Mouse (Mus musculus) lung, postnatal 36 days (tissue): Measurements from ENCODE around the gene Armt1.
A peak's percentile ranks its signal among the peaks of the same experiment; 100 is the strongest.

ENCODE experiments used
- DNase-seq: peaks from one replicate; pipeline ENCODE4 v3.0.0; 2022; ENCODE audit warnings: mixed read lengths

The Armt1 gene

DNA sequence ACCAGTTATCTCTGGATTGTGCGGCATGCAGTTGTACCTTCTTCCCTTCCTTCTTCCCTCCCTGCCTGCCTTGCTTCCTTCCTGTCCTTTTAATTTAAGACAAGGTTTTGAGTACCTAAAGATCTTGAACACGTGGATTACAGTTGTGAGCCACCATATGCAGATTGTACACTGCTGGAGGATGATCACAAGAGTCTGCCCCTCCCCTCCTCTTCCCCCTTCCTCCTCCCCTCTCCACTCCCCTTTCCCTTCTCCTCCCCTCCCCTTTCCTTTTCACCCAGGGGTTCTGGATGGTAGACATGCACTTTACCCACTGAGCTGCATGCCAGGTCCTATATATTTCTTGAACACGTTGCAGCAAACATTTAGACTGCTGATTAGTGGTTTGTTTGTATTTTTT, 3.1 kb downstream of the Armt1 start:
- no peak for DNase-seq

DNA sequence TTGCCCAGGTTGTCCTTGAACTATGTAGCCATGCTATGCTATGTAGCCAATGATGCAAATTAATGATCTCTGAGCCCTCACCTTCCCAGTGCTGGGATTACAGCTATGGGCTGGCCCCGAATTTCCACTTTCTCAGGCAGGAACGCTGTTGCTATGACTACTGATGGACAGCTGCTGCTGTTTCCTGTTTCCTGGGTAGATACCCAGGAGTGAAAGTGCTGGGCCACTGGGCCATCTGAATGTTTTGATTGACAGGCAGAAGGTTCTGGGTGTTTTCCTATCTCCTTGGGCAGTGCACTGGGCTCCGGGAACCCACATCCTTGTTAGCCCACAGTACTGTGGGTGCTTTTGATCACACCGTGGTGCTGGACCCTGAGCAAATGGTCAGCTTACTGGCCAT, 24.1 kb downstream of the Armt1 start:
- DNase-seq, result peak; percentile 9

DNA sequence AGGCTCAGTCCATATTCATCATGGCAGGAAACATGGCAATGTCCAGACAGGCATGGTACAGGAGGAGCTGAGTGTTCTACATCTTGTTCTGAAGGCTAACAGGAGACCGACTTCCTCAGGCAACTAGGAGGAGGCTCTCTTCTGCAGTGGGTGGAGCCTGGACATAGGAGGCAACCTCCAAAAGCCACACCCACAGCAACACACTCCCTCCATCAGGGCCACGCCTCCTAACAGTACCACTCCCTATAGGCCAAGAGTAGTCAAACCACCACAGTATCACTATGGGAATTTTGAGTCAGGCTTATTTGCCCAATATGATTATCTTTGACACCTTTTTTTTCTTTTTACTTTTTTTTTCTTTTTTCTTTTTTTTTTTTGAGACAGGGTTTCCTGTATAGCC, 27.9 kb downstream of the Armt1 start:
- no peak for DNase-seq

DNA sequence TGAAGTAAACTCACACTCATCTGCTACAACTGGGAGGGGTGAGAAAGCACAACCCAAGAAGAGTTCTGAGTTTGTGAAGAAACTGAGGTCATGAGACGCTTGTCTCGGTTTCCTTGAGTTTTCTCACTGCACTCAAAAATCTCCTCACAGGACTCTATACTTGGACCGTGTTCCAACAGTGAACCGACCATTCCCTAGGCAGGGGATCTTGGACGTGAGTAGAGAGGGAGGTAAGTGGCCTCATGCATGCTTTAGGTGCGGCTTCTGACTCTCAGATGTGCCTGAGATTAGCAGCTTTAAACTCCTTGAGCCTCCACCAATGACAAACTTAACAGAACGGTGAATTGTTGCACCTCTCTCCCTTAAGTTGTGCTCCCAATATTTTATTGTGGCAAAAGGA, 33.5 kb downstream of the Armt1 start:
- DNase-seq, result no peak

DNA sequence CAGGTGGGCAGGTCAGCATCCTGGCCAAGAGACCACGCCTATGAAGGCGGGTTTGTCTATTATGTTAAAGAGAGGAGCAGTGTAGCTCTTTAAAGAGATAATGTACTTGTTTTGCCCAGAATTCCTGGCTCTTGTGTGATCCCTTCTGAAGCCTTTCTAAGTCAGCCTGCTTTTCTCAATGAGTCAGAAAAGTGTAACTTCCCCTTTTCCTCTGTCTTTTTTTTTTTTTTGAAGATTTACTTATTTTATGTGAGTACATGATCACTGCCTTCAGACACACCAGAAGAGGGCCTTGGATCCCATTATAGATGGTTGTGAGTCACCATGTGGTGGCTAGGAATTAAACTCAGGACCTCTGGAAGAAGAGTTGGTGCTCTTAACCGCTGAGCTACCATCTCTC, 37.1 kb downstream of the Armt1 start:
- no peak for DNase-seq

DNA sequence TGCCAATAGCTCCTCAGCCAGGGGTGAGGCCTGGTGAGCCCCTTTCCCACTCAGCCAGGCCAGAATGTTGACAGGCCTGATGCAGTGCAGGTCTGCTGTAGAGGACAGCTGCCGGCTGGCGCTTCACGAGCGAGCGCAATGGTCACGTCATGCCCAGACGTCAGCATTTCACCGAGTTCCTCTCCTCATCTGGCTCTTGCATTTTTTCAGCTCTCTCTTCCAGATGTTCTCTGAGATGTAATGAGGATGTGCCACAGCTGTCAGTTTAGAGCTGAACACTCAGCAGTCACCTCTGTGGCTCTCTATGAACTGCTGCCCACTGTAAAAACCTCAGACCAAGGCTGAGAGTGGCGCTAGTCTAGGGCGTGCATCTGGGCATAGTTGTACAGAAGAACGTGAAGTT, 41.3 kb downstream of the Armt1 start:
- DNase-seq, result peak; percentile 34

DNA sequence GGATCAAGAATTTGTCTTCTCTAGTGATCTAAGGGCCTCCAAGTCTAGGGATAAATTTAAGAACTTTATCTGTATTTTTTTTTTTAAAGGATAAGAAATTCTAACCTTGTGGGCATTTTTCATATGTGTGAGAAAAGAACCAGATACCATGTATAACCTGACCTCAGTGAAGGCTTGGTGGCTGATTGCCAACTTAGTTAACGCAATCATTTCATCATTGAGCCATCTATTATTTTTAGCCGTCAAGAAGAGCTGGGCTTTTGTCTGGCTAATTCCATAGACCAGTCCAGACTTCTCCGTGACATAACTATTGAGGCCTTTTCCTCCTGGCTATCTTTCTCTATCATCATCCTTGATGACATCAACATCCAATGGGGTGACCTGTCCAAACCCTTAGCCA, 43.2 kb downstream of the Armt1 start:
- DNase-seq, result no peak

DNA sequence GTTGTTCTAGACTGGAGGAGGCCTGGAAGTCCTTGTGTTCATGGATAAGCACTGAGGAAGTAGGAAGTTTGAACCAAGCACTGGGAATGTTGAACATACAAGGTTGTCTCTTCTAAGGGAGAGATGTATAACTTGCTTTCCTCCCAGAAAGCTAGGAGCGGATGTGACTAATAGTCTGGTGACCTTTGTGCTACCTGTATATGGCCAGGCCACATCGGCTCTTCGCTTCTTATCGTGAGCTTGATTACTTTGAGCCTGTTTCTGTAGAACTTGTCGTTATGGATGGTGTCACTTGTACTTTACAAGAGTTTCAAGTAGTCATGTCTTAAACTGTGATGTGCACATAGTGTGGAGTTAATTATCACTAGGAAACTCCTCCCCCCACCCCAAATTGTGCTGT, 44.3 kb downstream of the Armt1 start:
- DNase-seq, result no peak

DNA sequence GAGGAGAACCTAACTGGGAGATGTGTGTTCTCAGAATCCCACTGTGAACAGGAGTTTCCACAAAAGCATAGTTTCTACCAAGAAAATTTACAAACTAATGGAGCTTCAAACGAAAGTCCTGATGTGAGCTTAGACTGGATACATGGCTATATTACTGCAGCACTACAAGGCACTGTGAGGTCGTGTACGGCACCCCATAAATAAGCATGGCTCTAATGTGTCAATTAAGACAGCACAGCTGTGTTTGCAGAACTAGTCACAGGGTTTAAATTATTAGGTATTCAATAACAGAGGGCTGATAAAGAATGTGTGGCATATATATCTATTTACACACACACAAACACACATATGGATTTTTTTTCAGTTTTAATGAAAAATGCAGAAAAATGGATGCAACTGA, 48.7 kb downstream of the Armt1 start:
- no peak for DNase-seq

DNA sequence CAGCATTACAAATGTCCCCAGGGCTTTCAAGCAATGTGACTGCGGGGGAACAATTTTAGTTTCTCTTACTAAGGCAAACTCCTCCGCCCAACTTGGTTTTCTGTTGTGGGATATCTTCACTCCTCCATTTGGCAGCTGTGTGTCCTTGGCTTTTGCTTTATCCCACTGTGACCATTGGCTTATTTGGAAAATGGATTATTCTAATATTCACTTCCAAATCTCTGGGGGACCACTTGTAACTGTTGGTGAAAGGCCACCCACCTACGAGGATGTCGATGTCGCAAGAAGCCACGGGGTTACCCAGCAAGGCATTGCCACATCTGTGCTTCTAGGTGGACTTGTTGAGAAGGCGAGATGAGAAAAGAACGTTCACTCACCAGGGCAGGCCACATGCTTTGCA, 49.4 kb downstream of the Armt1 start:
- peak; percentile 11 for DNase-seq

DNA sequence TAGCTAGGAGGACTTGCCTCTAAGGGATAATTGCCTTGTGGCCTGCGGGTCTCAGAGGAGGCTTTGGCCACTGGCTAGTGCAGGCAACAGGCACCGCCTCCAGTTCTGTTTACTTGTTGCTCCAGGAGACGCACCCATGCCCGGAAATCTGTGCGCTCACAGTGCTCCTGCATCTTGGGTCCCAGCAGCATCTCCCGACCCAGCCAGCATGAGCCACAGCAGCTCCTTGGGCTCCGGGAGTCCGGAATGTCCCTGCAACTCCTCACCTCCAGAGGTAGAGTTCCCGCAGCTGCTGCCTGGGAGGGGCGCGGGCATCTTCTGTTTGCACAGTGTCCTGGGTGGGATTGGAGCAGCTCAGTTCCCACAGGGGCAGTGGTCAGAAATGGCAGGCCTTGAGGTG, 50.1 kb downstream of the Armt1 start, which contains the start of gene Ccdc170:
Gene Ccdc170, plus strand, starts transcription at position 148 of the 400 bp plus-strand sequence.
- peak; percentile 15 for DNase-seq

DNA sequence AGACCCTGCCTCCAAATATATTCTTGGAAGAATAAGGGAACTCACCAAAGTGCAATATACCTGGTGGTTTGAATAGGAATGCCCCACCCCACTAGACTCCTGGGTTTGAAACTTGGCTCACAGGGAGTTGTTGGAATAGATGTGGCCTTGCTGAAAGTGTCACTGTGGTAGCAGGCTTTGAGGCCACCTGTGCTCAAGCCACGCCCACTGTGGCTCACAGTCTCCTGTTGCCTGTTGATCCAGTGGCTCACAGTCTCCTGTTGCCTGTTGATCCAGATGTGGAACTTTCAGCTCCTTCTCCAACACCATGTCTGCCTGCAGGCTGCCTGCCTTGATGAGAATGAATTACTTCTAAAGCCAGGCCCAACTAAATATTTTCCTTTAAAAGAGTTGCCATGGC, 51.6 kb downstream of the Armt1 start:
- no peak for DNase-seq

DNA sequence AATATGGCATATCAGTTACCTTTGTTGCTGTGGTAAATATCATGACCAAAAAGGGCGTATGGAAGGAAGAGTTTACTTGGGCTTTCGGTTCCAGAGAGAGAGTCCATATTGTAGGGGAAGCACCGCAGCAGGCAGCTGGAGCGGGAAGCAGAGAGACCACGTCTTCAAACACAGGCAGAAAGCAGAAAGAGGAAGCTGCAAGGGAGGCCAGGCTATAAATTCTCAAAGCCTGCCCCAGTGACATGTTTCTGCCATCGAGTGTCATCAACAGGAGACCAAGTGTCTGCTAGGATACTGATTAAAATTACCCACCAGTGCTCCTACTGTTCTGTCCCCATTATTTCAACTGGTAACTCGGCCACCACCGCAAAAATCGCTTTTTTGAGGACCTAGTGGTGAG, 52.7 kb downstream of the Armt1 start:
- DNase-seq, result no peak

DNA sequence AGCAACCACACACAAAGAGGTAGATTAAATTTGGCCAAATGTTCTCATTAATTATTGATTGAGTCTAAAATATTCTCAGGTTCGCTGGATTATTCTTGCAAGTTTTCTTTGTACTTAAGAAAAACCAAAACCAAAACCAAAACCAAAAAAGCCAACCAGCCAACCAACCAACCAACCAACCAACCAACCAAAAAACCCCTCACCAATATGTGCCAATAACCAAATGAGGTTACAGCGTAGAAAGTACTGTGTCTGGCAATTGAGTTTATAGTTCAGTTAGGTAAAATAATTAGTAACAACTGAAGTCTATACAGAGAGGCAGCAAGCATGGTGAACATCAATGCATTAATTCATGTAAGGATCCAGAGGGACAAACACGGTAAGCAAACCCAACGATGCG, 57.6 kb downstream of the Armt1 start:
- DNase-seq, result no peak

DNA sequence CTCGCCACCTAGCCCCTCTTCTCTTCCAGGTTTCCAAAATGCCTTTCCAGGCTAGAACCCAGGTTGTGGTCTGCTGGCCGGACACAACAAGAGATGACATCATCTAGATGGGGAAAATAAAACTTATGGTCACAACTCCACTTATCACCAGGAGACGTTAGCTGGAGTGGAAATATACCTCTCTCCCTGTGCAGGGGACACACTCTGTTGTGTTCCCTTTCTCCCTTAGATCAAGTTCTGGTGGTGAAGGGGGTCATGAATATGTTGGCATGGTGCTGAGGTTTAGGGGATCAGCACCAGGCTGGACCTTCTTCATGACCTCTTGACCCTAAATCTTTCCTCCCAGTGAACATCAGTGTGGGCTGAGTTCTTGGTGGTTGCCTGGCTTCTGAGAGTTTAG, 59.0 kb downstream of the Armt1 start:
- DNase-seq, result no peak

DNA sequence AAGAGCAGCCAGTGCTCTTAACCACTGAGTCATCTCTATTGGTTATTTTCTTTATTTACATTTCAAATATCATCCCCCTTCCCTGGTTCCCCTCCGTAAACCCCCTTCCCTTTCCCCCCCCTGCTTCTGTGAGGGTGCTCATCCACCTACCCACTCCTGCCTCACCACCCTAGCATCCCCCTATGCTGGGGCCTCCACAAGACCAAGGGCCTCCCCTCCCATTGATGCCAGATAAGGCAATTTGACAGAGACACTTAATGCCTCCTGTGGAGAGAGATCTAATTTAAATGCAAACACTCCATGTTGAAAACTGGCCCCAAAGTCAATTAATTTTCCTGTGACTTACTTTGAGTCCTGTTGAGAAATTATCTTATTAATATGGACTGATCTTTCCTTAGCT, 59.8 kb downstream of the Armt1 start:
- no peak for DNase-seq

DNA sequence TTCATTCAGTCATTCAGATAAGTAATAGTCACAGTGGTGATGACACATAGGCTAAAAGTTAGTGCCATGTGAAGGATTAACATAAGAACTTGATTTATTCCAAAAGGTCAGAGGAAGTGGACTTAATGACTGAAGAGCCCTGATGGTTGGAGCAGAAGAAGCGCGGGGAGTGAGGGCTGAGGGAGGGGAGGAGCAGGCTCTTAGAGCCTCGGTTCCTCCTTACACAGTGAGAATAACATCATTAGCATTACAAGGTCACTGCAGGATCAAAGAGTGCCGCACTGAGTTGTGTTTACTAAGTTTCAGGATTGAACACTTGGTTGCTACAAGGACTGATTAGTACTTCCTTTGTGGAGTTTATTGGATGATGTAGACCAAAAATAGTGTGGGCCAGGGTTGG, 60.6 kb downstream of the Armt1 start:
- DNase-seq, result no peak

DNA sequence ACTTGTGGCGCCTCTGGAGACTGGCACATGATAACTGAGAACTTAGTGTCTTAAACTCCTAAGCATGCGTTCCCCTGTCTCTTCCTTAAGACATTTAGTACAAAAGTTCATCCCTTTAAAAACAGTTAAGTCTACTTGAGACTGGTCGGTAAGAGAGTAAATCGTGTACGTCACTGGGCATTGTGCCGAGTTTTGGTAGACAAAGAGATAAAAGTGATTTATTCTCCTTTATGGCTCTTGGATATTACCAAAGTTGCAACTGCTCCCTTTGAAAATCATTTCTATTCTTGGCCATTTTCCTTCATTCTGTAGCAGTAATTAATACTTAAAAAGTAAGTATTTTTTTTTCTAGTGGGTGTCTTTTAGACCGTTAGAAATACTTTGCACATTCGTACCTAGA, 71.0 kb downstream of the Armt1 start:
- DNase-seq, result no peak
